Mouse (Mus musculus) c-Kit-negative CD71-positive TER-119-positive erythroid progenitor cells, embryonic 14.5 days (primary cell): ENCODE data around the gene Phc2.
"Not testable (repeated sequence)": the region's sequence is repeated elsewhere in the genome, so short reads cannot be mapped to it uniquely, and the experiment has no call there.

Source experiments
- DNase-seq: peaks from one replicate; pipeline ENCODE4 v3.0.0-alpha.2; 2013; ENCODE audit warnings: low read depth, low spot score

Gene Phc2

GRCm38 (mm10) chr4:128654505-128655381 is at the start of gene Phc2:
TSS of gene Phc2 (plus strand) at chr4:128654702.
- peak; percentile 27 for DNase-seq

GRCm38 (mm10) chr4:128606586-128606985 is 47.9 kb upstream of the Phc2 start:
- no peak for DNase-seq

- DNase-seq: no peak
Observed at GRCm38 (mm10) chr4:128607661-128608060, 46.8 kb upstream of the Phc2 start.

GRCm38 (mm10) chr4:128609276-128609924 is 45.1 kb upstream of the Phc2 start:
- peak; percentile 22 for DNase-seq

GRCm38 (mm10) chr4:128609925-128610402 is 44.5 kb upstream of the Phc2 start, which contains the start of gene Zscan20:
TSS of gene Zscan20 (minus strand) at chr4:128610098.
- DNase-seq: peak; percentile 88

GRCm38 (mm10) chr4:128610706-128611105 is 43.8 kb upstream of the Phc2 start:
- peak; percentile 16 for DNase-seq

- not testable (repeated sequence) for DNase-seq
Observed at GRCm38 (mm10) chr4:128611726-128612125, 42.8 kb upstream of the Phc2 start.

- DNase-seq: peak; percentile 20
Observed at GRCm38 (mm10) chr4:128613326-128613725, 41.2 kb upstream of the Phc2 start.

- no peak for DNase-seq
Observed at GRCm38 (mm10) chr4:128615761-128616160, 38.7 kb upstream of the Phc2 start.

GRCm38 (mm10) chr4:128617363-128618120 is 37.0 kb upstream of the Phc2 start:
- DNase-seq: no peak

- no peak for DNase-seq
Observed at GRCm38 (mm10) chr4:128618246-128618911, 36.1 kb upstream of the Phc2 start, which contains the start of gene Tlr12. TSS of gene Tlr12 (minus strand) at chr4:128618619.

GRCm38 (mm10) chr4:128618963-128619362 is 35.5 kb upstream of the Phc2 start:
- DNase-seq: no peak

- no peak for DNase-seq
Observed at GRCm38 (mm10) chr4:128620572-128620971, 33.9 kb upstream of the Phc2 start.

GRCm38 (mm10) chr4:128621109-128621508 is 33.4 kb upstream of the Phc2 start:
- no peak for DNase-seq

GRCm38 (mm10) chr4:128635451-128635850 is 19.1 kb upstream of the Phc2 start:
- no peak for DNase-seq

GRCm38 (mm10) chr4:128635894-128636585 is 18.5 kb upstream of the Phc2 start:
- DNase-seq: no peak

GRCm38 (mm10) chr4:128637250-128637649 is 17.3 kb upstream of the Phc2 start:
- no peak for DNase-seq

GRCm38 (mm10) chr4:128638265-128638923 is 16.1 kb upstream of the Phc2 start:
- DNase-seq: no peak

- no peak for DNase-seq
Observed at GRCm38 (mm10) chr4:128641766-128642717, 12.5 kb upstream of the Phc2 start.
